Mouse (Mus musculus): ENCODE results near the gene Arvcf.

GRCm38 (mm10) chr16:18384211-18384610, 36.2 kb downstream of the Arvcf start:
- TF ChIP-seq HCFC1 (IDR thresholded peaks at IDR 0.05; ENCODE audit: low read depth, low read length) = no peak
- no peak for TF ChIP-seq USF1 (IDR thresholded peaks at IDR 0.05; ENCODE audit: low read depth, low read length)
- no peak for TF ChIP-seq MXI1 (IDR thresholded peaks at IDR 0.05; ENCODE audit: low read depth, low read length)
- TF ChIP-seq BHLHE40 (IDR thresholded peaks at IDR 0.05; ENCODE audit: borderline replicate concordance, low read depth, low read length) = no peak
- TF ChIP-seq CTCF (IDR thresholded peaks at IDR 0.05 in 2 of 3, conservative IDR thresholded peaks at IDR 0.05 in 1 of 3; ENCODE audit: control insufficient read depth in 1 of 3, insufficient read depth in 1 of 3, low read depth in 2 of 3, low read length in 3 of 3, poor library complexity in 1 of 3, severe bottlenecking in 1 of 3) = no peak

Measured in MEL (cell line).